Mouse (Mus musculus): ENCODE results near the gene Camk1d.

- TF ChIP-seq CTCF (IDR thresholded peaks at IDR 0.05; ENCODE audit: low read depth) (no peak), EP300 (IDR thresholded peaks at IDR 0.05; ENCODE audit: low read depth) (no peak)
Measured at GRCm38 (mm10) chr2:5677472-5677871, 36.8 kb downstream of the Camk1d start.

All from liver, embryonic 14.5 days (tissue).